Mouse (Mus musculus) embryonic facial prominence, embryonic 13.5 days (tissue): ENCODE measurements at regions not wholly inside any gene's neighbourhood (a gene's known extent, or its start where the extent isn't known, plus 50 kb on each side); places are given as distances from the start of the nearest gene placed in this dataset.
A peak's percentile ranks its signal among the peaks of the same experiment; 100 is the strongest.

Experiments used
- ATAC-seq: fragments of 200-750 bp; cut with Nextera tagmentation; 2 replicates; pipeline ENCODE4 v1.8.0; 2017; ENCODE audit warnings: low read depth; ENCODE audit not compliant: insufficient number of reproducible peaks, insufficient read depth, low FRiP score, low TSS enrichment
- H3K27ac ChIP-seq: fragments of 300-500 bp; sonication (generic); 2 replicates; pipeline ENCODE4 v1.5.1; 2015; ENCODE audit warnings: moderate library complexity, mild to moderate bottlenecking, inconsistent platforms
- H3K27me3 ChIP-seq: fragments of 300-500 bp; sonication (generic); 2 replicates; pipeline ENCODE4 v1.6.1; 2015; ENCODE audit warnings: mild to moderate bottlenecking, inconsistent platforms
- H3K36me3 ChIP-seq: fragments of 300-500 bp; sonication (generic); 2 replicates; pipeline ENCODE4 v1.6.1; 2015; ENCODE audit warnings: mild to moderate bottlenecking, inconsistent platforms
- H3K4me1 ChIP-seq: fragments of 300-500 bp; sonication (generic); 2 replicates; pipeline ENCODE4 v1.6.1; 2015; ENCODE audit warnings: inconsistent platforms
- H3K4me2 ChIP-seq: fragments of 300-500 bp; sonication (generic); 2 replicates; pipeline ENCODE4 v1.6.1; 2015; ENCODE audit warnings: moderate library complexity, mild to moderate bottlenecking, inconsistent platforms
- H3K4me3 ChIP-seq: fragments of 300-500 bp; sonication (generic); 2 replicates; pipeline ENCODE4 v1.5.1; 2015; ENCODE audit warnings: mild to moderate bottlenecking, inconsistent platforms
- H3K9ac ChIP-seq: fragments of 300-500 bp; sonication (generic); 2 replicates; pipeline ENCODE4 v1.6.1; 2015; ENCODE audit warnings: mild to moderate bottlenecking, inconsistent platforms
- H3K9me3 ChIP-seq: fragments of 300-500 bp; sonication (generic); 2 replicates; pipeline ENCODE4 v1.6.1; 2016; ENCODE audit warnings: inconsistent platforms
- WGBS: fragments of 180-500 bp; shearing (Covaris S2); methylation state at CpG from one replicate; pipeline ENCODE4 v1.1.7; 2015; ENCODE audit warnings: mixed read lengths; 5-methylcytosine and 5-hydroxymethylcytosine counted together

GRCm38 (mm10) chr11:111791267-111791926 lies 725.4 kb downstream of the Kcnj2 start:
- Histone ChIP-seq H3K4me3 (no peak overlapping the region), H3K4me1 (no peaks in the 10 kb centered on the region), H3K4me2 (no peak overlapping the region), H3K36me3 (no peaks in the 10 kb centered on the region), H3K9ac (no peak overlapping the region), H3K9me3 (no peaks in the 10 kb centered on the region), H3K27ac (no peak overlapping the region), H3K27me3 (peaks cover 7% of the 10 kb centered on the region; the same call in 1 of the 2 replicates)
- 77% methylated on average over 6 of the region's 6 CpGs for WGBS
- no peak for ATAC-seq

- Histone ChIP-seq H3K4me1 (no peaks in the 10 kb centered on the region), H3K4me3 (no peak overlapping the region), H3K36me3 (no peaks in the 10 kb centered on the region), H3K4me2 (no peak overlapping the region), H3K27ac (no peak overlapping the region), H3K27me3 (no peaks in the 10 kb centered on the region), H3K9me3 (no peaks in the 10 kb centered on the region), H3K9ac (no peak overlapping the region)
- WGBS = 76% methylated on average over 3 of the region's 3 CpGs
- ATAC-seq = no peak
Measured at GRCm38 (mm10) chr11:111801033-111801432, 735.1 kb downstream of the Kcnj2 start.

GRCm38 (mm10) chr11:111816176-111816775 lies 750.3 kb downstream of the Kcnj2 start:
- WGBS = 93% methylated on average over 18 of the region's 18 CpGs
- H3K27ac ChIP-seq = no peak overlapping the region
- peaks cover 7% of the 10 kb centered on the region for H3K4me1 ChIP-seq
- ATAC-seq = no peak
- H3K9me3 ChIP-seq = no peaks in the 10 kb centered on the region
- H3K36me3 ChIP-seq = no peaks in the 10 kb centered on the region
- no peak overlapping the region for H3K9ac ChIP-seq
- H3K4me3 ChIP-seq = no peak overlapping the region
- no peaks in the 10 kb centered on the region for H3K27me3 ChIP-seq
- no peak overlapping the region for H3K4me2 ChIP-seq

- H3K4me2 ChIP-seq = peak overlapping the region; percentile 27
- 3% methylated on average over 10 of the region's 10 CpGs for WGBS
- H3K27ac ChIP-seq = no peak overlapping the region
Measured at GRCm38 (mm10) chr11:111818124-111818523, 752.2 kb downstream of the Kcnj2 start.

GRCm38 (mm10) chr11:111820356-111820755 lies 754.4 kb downstream of the Kcnj2 start:
- no peaks in the 10 kb centered on the region for H3K9me3 ChIP-seq
- H3K4me3 ChIP-seq = no peak overlapping the region
- no peak overlapping the region for H3K27ac ChIP-seq
- no peaks in the 10 kb centered on the region for H3K27me3 ChIP-seq
- H3K4me1 ChIP-seq = peaks cover 7% of the 10 kb centered on the region
- H3K4me2 ChIP-seq = no peak overlapping the region
- H3K36me3 ChIP-seq = no peaks in the 10 kb centered on the region
- no peak overlapping the region for H3K9ac ChIP-seq
- no peak for ATAC-seq
- WGBS = 39% methylated on average over 7 of the region's 7 CpGs

More at GRCm38 (mm10) chr11:111818124-111818523, 752.2 kb downstream of the Kcnj2 start:
- Histone ChIP-seq H3K4me3 (no peak overlapping the region), H3K9me3 (no peaks in the 10 kb centered on the region), H3K4me1 (peaks cover 7% of the 10 kb centered on the region), H3K36me3 (no peaks in the 10 kb centered on the region), H3K27me3 (no peaks in the 10 kb centered on the region), H3K9ac (no peak overlapping the region)
- ATAC-seq = no peak

DNA sequence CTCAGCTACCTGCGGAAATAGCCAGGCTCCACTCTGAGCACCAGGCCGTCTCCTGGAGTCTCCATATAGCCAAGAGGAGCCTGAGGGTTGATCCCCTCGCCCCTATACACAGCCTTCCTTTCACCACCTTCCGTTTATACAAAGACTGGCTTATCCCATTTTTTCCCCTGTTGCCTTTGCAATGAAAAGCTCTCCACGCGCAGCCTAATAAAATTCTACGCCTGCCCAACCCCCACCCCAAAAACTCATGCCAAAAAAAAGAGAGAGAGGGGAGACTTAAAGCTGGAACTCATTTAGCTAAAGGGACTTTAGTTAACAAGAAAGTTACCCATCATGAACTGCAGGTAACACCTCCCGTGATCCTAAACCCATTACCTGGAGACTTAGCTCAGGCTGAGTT lies 762.5 kb downstream of the Kcnj2 start:
- H3K27ac ChIP-seq = no peak overlapping the region
- H3K4me3 ChIP-seq = no peak overlapping the region
- ATAC-seq = no peak

GRCm38 (mm10) chr11:111838996-111839395 lies 773.0 kb downstream of the Kcnj2 start:
- peaks cover 5% of the 10 kb centered on the region; the same call in 1 of the 2 replicates for H3K27me3 ChIP-seq
- no peak overlapping the region for H3K27ac ChIP-seq
- WGBS = 78% methylated on average over 5 of the region's 5 CpGs
- no peak overlapping the region for H3K4me3 ChIP-seq
- H3K9me3 ChIP-seq = no peaks in the 10 kb centered on the region
- no peak for ATAC-seq
- no peak overlapping the region for H3K4me2 ChIP-seq
- H3K4me1 ChIP-seq = peaks cover 2% of the 10 kb centered on the region; the same call in 1 of the 2 replicates
- H3K36me3 ChIP-seq = no peaks in the 10 kb centered on the region
- H3K9ac ChIP-seq = no peak overlapping the region

More for the DNA sequence above, 762.5 kb downstream of the Kcnj2 start:
- 0 out of 2 replicates have a peak, but pooled peaks cover 5% of the 10 kb centered on the region for H3K4me1 ChIP-seq
- H3K9me3 ChIP-seq = no peaks in the 10 kb centered on the region
- no peak overlapping the region for H3K9ac ChIP-seq
- no peak overlapping the region for H3K4me2 ChIP-seq
- H3K36me3 ChIP-seq = no peaks in the 10 kb centered on the region
- H3K27me3 ChIP-seq = no peaks in the 10 kb centered on the region
- WGBS = 45% methylated on average over 8 of the region's 8 CpGs

DNA sequence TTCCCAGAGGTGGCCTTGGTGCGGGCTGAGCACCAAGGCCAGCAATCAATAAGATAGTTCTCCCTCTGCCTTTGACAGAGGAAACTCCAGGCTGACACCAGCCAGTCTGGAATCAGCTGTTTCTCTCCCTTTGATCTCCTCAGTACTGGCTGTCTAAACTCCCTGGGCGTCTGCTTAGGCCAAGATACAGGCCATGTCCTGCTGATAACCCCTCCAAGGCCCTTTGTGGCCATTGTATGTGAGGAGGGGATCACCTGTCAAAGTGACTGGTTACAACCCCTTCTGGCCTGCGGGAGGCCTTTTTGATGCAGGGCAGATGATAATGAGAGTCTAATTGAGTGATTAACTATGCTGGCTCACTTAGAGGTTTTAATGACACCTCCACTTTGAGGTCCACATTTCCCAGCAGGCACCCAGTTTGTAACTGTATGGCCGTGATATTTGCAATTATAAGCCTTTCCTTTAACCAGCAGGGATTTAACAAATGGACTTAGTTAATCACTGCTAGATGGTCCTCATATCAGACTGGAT lies 777.8 kb downstream of the Kcnj2 start:
- Histone ChIP-seq H3K9ac (no peak overlapping the region), H3K4me2 (no peak overlapping the region), H3K27me3 (peaks cover 13% of the 10 kb centered on the region; the same call in 1 of the 2 replicates), H3K36me3 (no peaks in the 10 kb centered on the region), H3K9me3 (no peaks in the 10 kb centered on the region), H3K4me3 (no peak overlapping the region), H3K4me1 (peaks cover 2% of the 10 kb centered on the region; the same call in 1 of the 2 replicates), H3K27ac (no peak overlapping the region)
- ATAC-seq = no peak
- 35% methylated on average over 4 of the region's 4 CpGs for WGBS

GRCm38 (mm10) chr11:111844382-111845027 lies 778.5 kb downstream of the Kcnj2 start:
- no peak for ATAC-seq
- Histone ChIP-seq H3K4me3 (no peak overlapping the region), H3K4me2 (no peak overlapping the region), H3K9ac (no peak overlapping the region), H3K27me3 (peaks cover 13% of the 10 kb centered on the region; the same call in 1 of the 2 replicates), H3K9me3 (no peaks in the 10 kb centered on the region), H3K4me1 (peaks cover 2% of the 10 kb centered on the region; the same call in 1 of the 2 replicates), H3K27ac (no peak overlapping the region), H3K36me3 (no peaks in the 10 kb centered on the region)
- WGBS = 23% methylated on average over 7 of the region's 7 CpGs

- 74% methylated on average over 2 of the region's 2 CpGs for WGBS
- Histone ChIP-seq H3K4me2 (no peak overlapping the region), H3K9ac (no peak overlapping the region), H3K4me1 (no peaks in the 10 kb centered on the region), H3K36me3 (no peaks in the 10 kb centered on the region), H3K27me3 (no peaks in the 10 kb centered on the region), H3K9me3 (no peaks in the 10 kb centered on the region), H3K4me3 (no peak overlapping the region), H3K27ac (no peak overlapping the region)
- no peak for ATAC-seq
Measured at GRCm38 (mm10) chr11:111857288-111857687, 791.3 kb downstream of the Kcnj2 start.

DNA sequence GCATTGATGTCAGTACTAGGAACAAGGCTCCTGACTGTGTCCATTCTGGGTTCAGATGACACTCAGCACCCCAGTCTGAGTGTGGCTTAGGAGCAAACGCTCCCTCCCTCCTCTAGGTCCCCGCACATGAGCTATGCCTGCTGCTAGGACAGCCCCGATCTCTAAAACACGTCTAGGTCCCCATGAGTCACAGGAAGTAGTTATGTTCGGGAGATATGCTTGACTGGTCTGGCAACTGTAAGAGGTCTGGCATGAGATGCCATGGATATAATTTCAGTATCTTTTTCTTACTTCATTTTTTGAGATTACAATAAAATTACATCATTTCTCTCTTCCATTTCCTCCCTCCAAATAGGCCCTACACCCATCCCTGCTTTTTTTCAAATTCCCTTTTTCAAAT lies 792.1 kb downstream of the Kcnj2 start:
- no peaks in the 10 kb centered on the region for H3K9me3 ChIP-seq
- H3K27ac ChIP-seq = no peak overlapping the region
- no peak for ATAC-seq
- no peak overlapping the region for H3K9ac ChIP-seq
- H3K4me2 ChIP-seq = no peak overlapping the region
- WGBS = 68% methylated on average over 5 of the region's 5 CpGs
- H3K4me3 ChIP-seq = no peak overlapping the region
- no peaks in the 10 kb centered on the region for H3K4me1 ChIP-seq
- H3K36me3 ChIP-seq = no peaks in the 10 kb centered on the region
- H3K27me3 ChIP-seq = no peaks in the 10 kb centered on the region
